Mouse (Mus musculus): Measurements from ENCODE around the gene Ccnl2.

Ccnl2 gene

GRCm38 (mm10) chr4:155790021-155790489, 22.2 kb upstream of the Ccnl2 start, which contains the start of gene Ankrd65:
Gene Ankrd65 (plus strand): TSS chr4:155790439.
- 77% methylated on average over 3 of the region's 3 CpGs for whole genome bisulfite sequencing

DNA sequence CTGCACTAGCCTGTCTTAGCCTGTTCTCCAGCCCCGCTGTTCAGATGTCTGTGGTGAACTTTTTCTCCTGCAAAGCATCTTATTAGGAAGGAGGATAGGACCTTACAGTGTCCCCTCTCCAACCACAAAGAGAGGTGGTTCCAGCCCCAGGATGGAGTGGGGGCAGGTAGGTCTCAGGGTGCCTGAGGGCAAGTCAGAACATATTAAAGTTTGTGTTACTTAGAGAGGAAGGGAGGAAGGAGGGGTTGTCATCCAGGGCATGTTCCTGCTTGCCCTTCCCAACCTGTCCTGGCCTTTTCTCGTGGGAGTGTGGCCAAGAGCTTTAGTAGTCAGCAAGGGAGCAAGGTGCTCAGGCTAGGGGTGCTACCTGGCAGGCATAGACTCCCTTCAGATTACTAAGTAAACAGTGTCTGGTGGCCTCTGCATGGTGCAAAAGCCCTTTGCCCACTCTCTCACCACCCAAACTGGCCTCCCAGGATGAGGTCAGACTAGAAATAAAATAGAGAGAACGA, 21.6 kb upstream of the Ccnl2 start:
- 83% methylated on average over 3 of the region's 3 CpGs for WGBS

- 80% methylated on average over 24 of the region's 24 CpGs for WGBS
Measured at GRCm38 (mm10) chr4:155791240-155791933, 20.9 kb upstream of the Ccnl2 start.

DNA sequence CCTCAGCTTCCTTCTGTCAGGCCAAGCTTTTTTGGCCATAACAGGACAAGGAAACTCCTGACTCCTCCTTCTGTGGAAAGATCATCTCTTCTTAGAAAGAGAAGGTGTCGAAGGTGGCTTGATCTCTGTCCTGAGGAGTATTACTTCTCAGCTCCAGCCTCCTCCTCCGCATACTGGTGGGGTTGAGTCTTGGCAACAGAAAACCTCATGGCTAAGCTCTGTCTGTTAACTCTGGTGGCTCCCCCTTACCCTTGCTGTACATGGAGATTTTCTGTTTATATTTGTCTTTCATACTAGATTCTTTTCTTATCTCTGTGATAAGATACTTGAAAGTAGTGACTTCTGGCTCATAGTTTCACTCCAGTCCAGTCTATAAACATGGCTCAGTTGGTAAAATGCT, 18.6 kb upstream of the Ccnl2 start:
- WGBS, result 83% methylated on average over 2 of the region's 2 CpGs

- WGBS, result 83% methylated on average over 1 of the region's 1 CpGs
Measured at GRCm38 (mm10) chr4:155802075-155802474, 10.2 kb upstream of the Ccnl2 start.

- WGBS, result 7% methylated on average over 12 of the region's 12 CpGs
Measured at GRCm38 (mm10) chr4:155802741-155803339, 9.4 kb upstream of the Ccnl2 start, which contains the start of gene Mrpl20. Gene Mrpl20 (plus strand): TSS chr4:155802878.

- under 1% methylated on average over 58 of the region's 58 CpGs for WGBS
Measured at GRCm38 (mm10) chr4:155803340-155804041, 8.8 kb upstream of the Ccnl2 start.

- 82% methylated on average over 3 of the region's 3 CpGs for WGBS
Measured at GRCm38 (mm10) chr4:155807841-155808240, 4.4 kb upstream of the Ccnl2 start.

GRCm38 (mm10) chr4:155812665-155813181, 434 bp downstream of the Ccnl2 start:
- under 1% methylated on average over 49 of the region's 49 CpGs for WGBS

- WGBS, result 61% methylated on average over 4 of the region's 4 CpGs
Measured at GRCm38 (mm10) chr4:155817533-155817932, 5.2 kb downstream of the Ccnl2 start.

- WGBS, result 70% methylated on average over 7 of the region's 7 CpGs
Measured at GRCm38 (mm10) chr4:155821025-155821424, 8.7 kb downstream of the Ccnl2 start.

DNA sequence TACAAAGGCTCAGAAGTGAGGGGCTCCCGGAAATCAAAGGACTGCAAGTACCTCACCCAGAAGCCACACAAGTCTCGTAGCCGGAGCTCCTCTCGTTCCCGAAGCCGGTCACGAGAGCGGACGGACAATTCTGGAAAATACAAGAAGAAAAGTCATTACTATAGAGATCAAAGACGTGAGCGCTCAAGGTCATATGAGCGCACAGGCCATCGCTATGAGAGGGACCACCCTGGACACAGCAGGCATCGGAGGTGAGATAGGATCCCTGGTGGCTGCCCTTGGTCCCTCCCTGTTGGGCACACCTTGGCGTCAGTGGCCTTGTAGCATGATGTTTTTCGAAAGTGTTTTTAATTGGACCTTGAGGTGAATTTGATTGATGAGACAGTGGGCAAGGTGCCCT, 11.2 kb downstream of the Ccnl2 start:
- WGBS, result 93% methylated on average over 16 of the region's 16 CpGs

GRCm38 (mm10) chr4:155829866-155830265, 17.6 kb downstream of the Ccnl2 start:
- 88% methylated on average over 4 of the region's 4 CpGs for WGBS

DNA sequence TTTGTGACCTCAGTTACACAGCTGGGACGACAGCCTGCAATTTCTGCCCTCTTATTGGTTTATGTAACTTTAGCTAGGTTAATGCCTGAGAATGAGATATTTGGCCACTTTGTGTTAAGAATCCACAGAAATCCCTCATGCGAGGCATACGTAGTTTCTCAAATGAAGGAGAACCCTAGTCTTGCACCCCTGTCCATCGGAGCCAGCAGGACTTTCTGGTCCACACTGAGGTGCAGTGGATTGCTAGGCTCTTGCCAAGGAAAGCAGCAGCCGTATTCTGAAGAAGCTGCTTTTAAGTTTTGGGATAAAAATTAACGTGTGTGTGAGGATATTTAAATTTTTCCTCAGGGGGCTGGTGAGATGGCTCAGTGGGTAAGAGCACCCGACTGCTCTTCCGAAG, 18.3 kb downstream of the Ccnl2 start:
- 46% methylated on average over 8 of the region's 8 CpGs for WGBS

DNA sequence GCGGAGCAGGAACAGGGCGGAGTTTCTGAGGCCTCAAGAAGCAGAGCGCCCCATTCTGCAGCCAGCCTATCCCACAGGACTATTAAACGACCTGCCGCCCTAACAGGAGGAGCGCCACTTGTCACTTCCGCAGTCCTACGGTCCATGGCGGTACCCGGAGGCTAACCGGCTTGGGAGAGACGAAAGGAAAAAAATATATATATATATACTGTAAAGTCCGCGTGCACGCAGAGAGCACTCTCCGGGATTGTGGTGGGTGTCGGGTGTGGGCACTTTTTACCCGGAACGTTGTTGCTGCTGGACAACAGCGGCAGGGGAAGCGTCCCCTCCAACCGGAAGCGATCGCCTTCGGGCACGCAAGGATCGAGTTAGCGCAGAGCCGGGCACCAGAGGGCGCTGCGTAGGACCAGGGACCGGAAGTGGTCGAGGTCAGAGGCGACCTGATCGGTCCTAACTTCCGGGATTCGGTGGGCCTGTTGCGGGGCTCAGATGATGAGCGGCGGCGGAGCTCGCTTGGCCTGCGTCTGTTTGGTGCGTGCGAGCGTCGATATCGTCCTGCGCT, 19.0 kb downstream of the Ccnl2 start, which contains the start of gene Aurkaip1:
Aurkaip1 (plus strand) TSS at position 68 of the 562 bp plus-strand sequence.
- under 1% methylated on average over 49 of the region's 49 CpGs for WGBS

- under 1% methylated on average over 25 of the region's 25 CpGs for WGBS
Measured at GRCm38 (mm10) chr4:155831831-155832230, 19.5 kb downstream of the Ccnl2 start.

GRCm38 (mm10) chr4:155832321-155832720, 20.0 kb downstream of the Ccnl2 start:
- 45% methylated on average over 10 of the region's 10 CpGs for WGBS

GRCm38 (mm10) chr4:155833234-155833633, 20.9 kb downstream of the Ccnl2 start:
- WGBS, result 87% methylated on average over 4 of the region's 4 CpGs

- 17% methylated on average over 2 of the region's 2 CpGs for WGBS
Measured at GRCm38 (mm10) chr4:155833836-155834235, 21.5 kb downstream of the Ccnl2 start.

DNA sequence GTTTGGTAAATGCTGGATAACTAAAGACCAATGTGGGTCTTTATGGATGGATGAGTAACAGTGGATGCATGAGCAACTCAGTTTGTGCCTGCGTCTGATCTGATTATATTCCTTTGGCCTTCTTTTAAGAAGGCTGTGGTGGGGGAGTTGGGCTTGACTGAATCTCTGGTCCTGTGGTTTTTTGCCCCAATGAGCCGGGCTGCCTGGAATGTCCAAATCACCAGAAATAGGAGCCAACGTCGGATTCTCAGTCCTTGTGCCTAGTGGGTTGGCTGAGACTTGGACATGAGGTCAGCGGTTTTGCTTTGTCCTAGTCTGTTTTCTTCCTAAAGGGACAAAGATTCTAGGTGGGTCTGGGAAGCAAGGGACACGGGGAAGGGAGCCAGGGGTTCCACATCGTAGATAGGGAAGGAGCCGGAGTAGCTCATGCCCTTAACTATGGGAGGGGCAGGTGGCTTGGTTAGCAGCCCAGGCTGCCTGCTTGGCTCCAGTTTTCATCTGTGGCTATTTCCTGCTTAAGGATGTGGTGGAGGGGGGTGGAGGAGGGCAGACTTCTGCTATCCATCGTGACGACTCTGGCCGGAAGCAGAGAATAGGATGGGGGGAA, 25.2 kb downstream of the Ccnl2 start:
- 58% methylated on average over 11 of the region's 11 CpGs for WGBS
